ENCODE assay signal across 19 mouse cellular contexts in genomic region chr16:62537730-62538479, GRCm38 (mm10).
DNase-seq lines count a peak whose midpoint lies in the region; ATAC-seq and TF ChIP-seq lines count a peak whose summit lies in the region.
"Had no signal": no experiment of that assay in that cellular context is flagged by ENCODE, and none has a peak within 500 bp of the region (broad histone marks: within the 10 kb centered on the region; RNA-seq: fewer than 3 reads in every experiment).

No protein-coding gene starts in this region.

- no peaks in the 10 kb centered on the region for H3K27me3 ChIP-seq in hindbrain, embryonic 11.5 days (ENCODE audit: control insufficient read depth, insufficient read depth, low read length)
- no peaks in the 10 kb centered on the region for H3K27me3 ChIP-seq in hindbrain, embryonic 10.5 days (ENCODE audit: insufficient read depth, poor library complexity, severe bottlenecking)
- H3K27me3 ChIP-seq in forebrain, embryonic 13.5 days, result no peaks in the 10 kb centered on the region
- no peaks in the 10 kb centered on the region for H3K27me3 ChIP-seq in hindbrain, embryonic 15.5 days
- no peaks in the 10 kb centered on the region for H3K27me3 ChIP-seq in midbrain, postnatal 0 days (ENCODE audit: insufficient read depth, low read length)
- H3K27me3 ChIP-seq: embryonic facial prominence, embryonic 12.5 days; heart, embryonic 15.5 days; megakaryocyte, embryonic 14.5 days had no signal

- no peaks in the 10 kb centered on the region for H3K9me3 ChIP-seq in hindbrain, embryonic 11.5 days (ENCODE audit: control insufficient read depth, low read length)
- H3K9me3 ChIP-seq in hindbrain, embryonic 10.5 days, result no peaks in the 10 kb centered on the region
- no peaks in the 10 kb centered on the region for H3K9me3 ChIP-seq in forebrain, embryonic 13.5 days (replicated peaks)
- H3K9me3 ChIP-seq in hindbrain, embryonic 15.5 days, result no peaks in the 10 kb centered on the region
- H3K9me3 ChIP-seq in midbrain, postnatal 0 days (ENCODE audit: low read length), result no peaks in the 10 kb centered on the region
- H3K9me3 ChIP-seq: embryonic facial prominence, embryonic 12.5 days; heart, embryonic 15.5 days had no signal

- no peaks in the 10 kb centered on the region for H3K4me1 ChIP-seq in hindbrain, embryonic 11.5 days (replicated peaks; ENCODE audit: control insufficient read depth, insufficient read depth, low read length)
- H3K4me1 ChIP-seq in hindbrain, embryonic 10.5 days (replicated peaks), result no peaks in the 10 kb centered on the region
- H3K4me1 ChIP-seq in forebrain, embryonic 13.5 days, result peaks cover 7% of the 10 kb centered on the region
- H3K4me1 ChIP-seq in hindbrain, embryonic 15.5 days (replicated peaks), result no peaks in the 10 kb centered on the region
- H3K4me1 ChIP-seq in midbrain, postnatal 0 days (ENCODE audit: insufficient read depth, low read length), result no peaks in the 10 kb centered on the region
- H3K4me1 ChIP-seq: embryonic facial prominence, embryonic 12.5 days; heart, embryonic 15.5 days; megakaryocyte, embryonic 14.5 days had no signal

- no peak overlapping the region for H3K9ac ChIP-seq in hindbrain, embryonic 11.5 days (ENCODE audit: low read depth, low read length)
- no peak overlapping the region for H3K9ac ChIP-seq in forebrain, embryonic 13.5 days
- no peak overlapping the region for H3K9ac ChIP-seq in hindbrain, embryonic 15.5 days
- H3K9ac ChIP-seq in midbrain, postnatal 0 days (replicated peaks; ENCODE audit: low read length, poor library complexity, severe bottlenecking), result no peak overlapping the region
- H3K9ac ChIP-seq: embryonic facial prominence, embryonic 12.5 days; heart, embryonic 15.5 days had no signal

- H3K4me3 ChIP-seq in hindbrain, embryonic 11.5 days (ENCODE audit: low read depth, low read length), result no peak overlapping the region
- H3K4me3 ChIP-seq in hindbrain, embryonic 10.5 days, result no peak overlapping the region
- H3K4me3 ChIP-seq in forebrain, embryonic 13.5 days, result no peak overlapping the region
- no peak overlapping the region for H3K4me3 ChIP-seq in hindbrain, embryonic 15.5 days
- H3K4me3 ChIP-seq in midbrain, postnatal 0 days (ENCODE audit: low read depth, low read length), result no peak overlapping the region
- H3K4me3 ChIP-seq: embryonic facial prominence, embryonic 12.5 days; heart, adult 2 months; heart, embryonic 15.5 days; megakaryocyte, embryonic 14.5 days had no signal

- WGBS in hindbrain, embryonic 11.5 days, result 66% methylated on average over 7 of the region's 7 CpGs
- 73% methylated on average over 7 of the region's 7 CpGs for WGBS in hindbrain, embryonic 10.5 days
- 41% methylated on average over 7 of the region's 7 CpGs for WGBS in forebrain, embryonic 13.5 days
- 46% methylated on average over 7 of the region's 7 CpGs for WGBS in hindbrain, embryonic 15.5 days
- 52% methylated on average over 7 of the region's 7 CpGs for WGBS in midbrain, postnatal 0 days

- H3K36me3 ChIP-seq in hindbrain, embryonic 11.5 days (ENCODE audit: control insufficient read depth, insufficient read depth, low read length), result no peaks in the 10 kb centered on the region
- no peaks in the 10 kb centered on the region for H3K36me3 ChIP-seq in hindbrain, embryonic 10.5 days
- H3K36me3 ChIP-seq in forebrain, embryonic 13.5 days (ENCODE audit: poor library complexity, severe bottlenecking), result no peaks in the 10 kb centered on the region
- no peaks in the 10 kb centered on the region for H3K36me3 ChIP-seq in hindbrain, embryonic 15.5 days
- H3K36me3 ChIP-seq in midbrain, postnatal 0 days (ENCODE audit: insufficient read depth, low read length), result no peaks in the 10 kb centered on the region
- H3K36me3 ChIP-seq: embryonic facial prominence, embryonic 12.5 days; heart, embryonic 15.5 days had no signal

- peak; percentile 86 for ATAC-seq in hindbrain, embryonic 11.5 days (ENCODE audit: low FRiP score)
- ATAC-seq in forebrain, embryonic 13.5 days, result peak; percentile 98
- ATAC-seq in hindbrain, embryonic 15.5 days (ENCODE audit: low FRiP score, low read depth), result peak; percentile 56
- ATAC-seq in midbrain, postnatal 0 days (ENCODE audit: low FRiP score), result peak; percentile 72; the same call in 1 of the 2 replicates

- peak; percentile 8 for DNase-seq in hindbrain, embryonic 11.5 days (ENCODE audit: low spot score)
- DNase-seq in hindbrain, embryonic 10.5 days (ENCODE audit: low spot score), result no peak
- DNase-seq in midbrain, postnatal 0 days (ENCODE audit: low spot score), result peak; percentile 49
- no peak for DNase-seq in cerebellum, adult 8-10 months
- DNase-seq in kidney, adult 18-20 months, result no peak
- DNase-seq in right cerebral cortex, postnatal 25 days, result no peak
- DNase-seq: adrenal gland, postnatal 10 days; cerebellum, adult 18-20 months; gastrocnemius, postnatal 10 days; heart, adult 2 months; kidney, postnatal 4 days; lung, postnatal 10 days; right cerebral cortex, postnatal 4 days; thymus, postnatal 4 days had no signal

- TF ChIP-seq CTCF in midbrain, postnatal 0 days (IDR thresholded peaks at IDR 0.05), result no peak

- H3K27ac ChIP-seq in hindbrain, embryonic 11.5 days (ENCODE audit: low read depth, low read length), result no peak overlapping the region
- no peak overlapping the region for H3K27ac ChIP-seq in hindbrain, embryonic 10.5 days
- no peak overlapping the region for H3K27ac ChIP-seq in forebrain, embryonic 13.5 days
- H3K27ac ChIP-seq in hindbrain, embryonic 15.5 days (replicated peaks), result no peak overlapping the region
- peak overlapping the region; percentile 6; the same call in 1 of the 2 replicates for H3K27ac ChIP-seq in midbrain, postnatal 0 days (ENCODE audit: low read depth, low read length)
- H3K27ac ChIP-seq: embryonic facial prominence, embryonic 12.5 days; heart, adult 2 months; heart, embryonic 15.5 days had no signal

- H3K4me2 ChIP-seq in hindbrain, embryonic 11.5 days (replicated peaks; ENCODE audit: low read depth, low read length), result no peak overlapping the region
- H3K4me2 ChIP-seq in forebrain, embryonic 13.5 days, result no peak overlapping the region
- H3K4me2 ChIP-seq in hindbrain, embryonic 15.5 days, result no peak overlapping the region
- no peak overlapping the region for H3K4me2 ChIP-seq in midbrain, postnatal 0 days (ENCODE audit: low read depth, low read length, poor library complexity, severe bottlenecking)
- H3K4me2 ChIP-seq: embryonic facial prominence, embryonic 12.5 days; heart, embryonic 15.5 days had no signal

Comparison
In these comparisons a context has a peak if more than half of its experiments do, and no peak if none do; other contexts are left out.
1. DNase-seq: peak in hindbrain, embryonic 11.5 days (single experiment) and midbrain, postnatal 0 days (single experiment); none in hindbrain, embryonic 10.5 days (single experiment), cerebellum, adult 8-10 months (single experiment), kidney, adult 18-20 months (single experiment) and right cerebral cortex, postnatal 25 days (single experiment).
2. Peak in every context shown above with its lines, with median percentiles within 50 percentile points of each other: ATAC-seq.